Mouse (Mus musculus) testis, postnatal 14 days (tissue): ENCODE results near the gene Shc1.
"Not testable (repeated sequence)": the region's sequence is repeated elsewhere in the genome, so short reads cannot be mapped to it uniquely, and the experiment has no call there.

Source experiments
- DNase-seq: peaks from one replicate; pipeline ENCODE4 v3.0.0; 2021; ENCODE audit warnings: low spot score

Shc1 gene

GRCm38 (mm10) chr3:89418861-89419250 is 613 bp downstream of the Shc1 start:
- DNase-seq = peak; percentile 78

- no peak for DNase-seq
Measured at GRCm38 (mm10) chr3:89419571-89419970, 1.3 kb downstream of the Shc1 start.

- DNase-seq = no peak
Measured at GRCm38 (mm10) chr3:89419981-89420380, 1.7 kb downstream of the Shc1 start.

GRCm38 (mm10) chr3:89420421-89420820 is 2.2 kb downstream of the Shc1 start:
- no peak for DNase-seq

- peak; percentile 82 for DNase-seq
Measured at GRCm38 (mm10) chr3:89421002-89421774, 2.9 kb downstream of the Shc1 start.

- no peak for DNase-seq
Measured at GRCm38 (mm10) chr3:89421810-89422473, 3.7 kb downstream of the Shc1 start.

GRCm38 (mm10) chr3:89422556-89423205 is 4.4 kb downstream of the Shc1 start:
- DNase-seq = no peak

- DNase-seq = no peak
Measured at GRCm38 (mm10) chr3:89424416-89425140, 6.3 kb downstream of the Shc1 start.

GRCm38 (mm10) chr3:89425141-89425525 is 6.9 kb downstream of the Shc1 start:
- DNase-seq = no peak

- no peak for DNase-seq
Measured at GRCm38 (mm10) chr3:89425876-89426275, 7.6 kb downstream of the Shc1 start.

- not testable (repeated sequence) for DNase-seq
Measured at GRCm38 (mm10) chr3:89429021-89429420, 10.8 kb downstream of the Shc1 start.

- peak; percentile 94 for DNase-seq
Measured at GRCm38 (mm10) chr3:89430171-89431159, 12.2 kb downstream of the Shc1 start, which contains the start of gene Pygo2. Gene Pygo2, plus strand, starts transcription at chr3:89430214.

- DNase-seq = no peak
Measured at GRCm38 (mm10) chr3:89432606-89433005, 14.4 kb downstream of the Shc1 start.

GRCm38 (mm10) chr3:89434532-89434931 is 16.3 kb downstream of the Shc1 start:
- DNase-seq = no peak

- DNase-seq = no peak
Measured at GRCm38 (mm10) chr3:89435041-89435440, 16.8 kb downstream of the Shc1 start.

- DNase-seq = peak; percentile 77
Measured at GRCm38 (mm10) chr3:89436176-89437113, 18.2 kb downstream of the Shc1 start, which contains the start of gene Pbxip1. Gene Pbxip1, plus strand, starts transcription at chr3:89436706.

- DNase-seq = no peak
Measured at GRCm38 (mm10) chr3:89437269-89437668, 19.0 kb downstream of the Shc1 start.

- DNase-seq = no peak
Measured at GRCm38 (mm10) chr3:89440691-89441090, 22.4 kb downstream of the Shc1 start.

- no peak for DNase-seq
Measured at GRCm38 (mm10) chr3:89448720-89449537, 30.7 kb downstream of the Shc1 start.
